Mouse (Mus musculus): ENCODE measurements around the gene Bglap3. TPM values are rescaled to one million over a fixed set of nuclear protein-coding genes. Genes with fewer than 3 reads are reported as not detected.

Bglap3 gene
- polyA plus RNA-seq, 1 experiment from 2014 or later: not detected

- 93% methylated on average over 9 of the region's 9 CpGs for WGBS
Measured at GRCm38 (mm10) chr3:88352907-88353306, 19.6 kb downstream of the Bglap3 start.

GRCm38 (mm10) chr3:88350732-88351131 is 21.8 kb downstream of the Bglap3 start:
- ATAC-seq: no peak
- Histone ChIP-seq H3K4me2 (no peak overlapping the region), H3K36me3 (ENCODE audit: poor library complexity, severe bottlenecking) (peaks cover 100% of the 10 kb centered on the region), H3K27me3 (no peaks in the 10 kb centered on the region), H3K9me3 (replicated peaks) (no peaks in the 10 kb centered on the region), H3K4me1 (no peaks in the 10 kb centered on the region), H3K9ac (no peak overlapping the region), H3K4me3 (no peak overlapping the region), H3K27ac (no peak overlapping the region)
- WGBS: 96% methylated on average over 13 of the region's 13 CpGs

More at GRCm38 (mm10) chr3:88352907-88353306, 19.6 kb downstream of the Bglap3 start:
- no peak for ATAC-seq
- Histone ChIP-seq H3K36me3 (ENCODE audit: poor library complexity, severe bottlenecking) (peaks cover 100% of the 10 kb centered on the region), H3K4me1 (no peaks in the 10 kb centered on the region), H3K4me3 (no peak overlapping the region), H3K27me3 (no peaks in the 10 kb centered on the region), H3K4me2 (no peak overlapping the region), H3K9me3 (replicated peaks) (no peaks in the 10 kb centered on the region), H3K9ac (no peak overlapping the region), H3K27ac (no peak overlapping the region)

GRCm38 (mm10) chr3:88339006-88339405 is 33.5 kb downstream of the Bglap3 start:
- H3K9ac ChIP-seq: no peak overlapping the region
- 78% methylated on average over 3 of the region's 3 CpGs for WGBS
- no peak overlapping the region for H3K4me2 ChIP-seq

GRCm38 (mm10) chr3:88338316-88338715 is 34.2 kb downstream of the Bglap3 start:
- H3K9me3 ChIP-seq (replicated peaks): no peaks in the 10 kb centered on the region
- H3K4me1 ChIP-seq: peaks cover 31% of the 10 kb centered on the region
- ATAC-seq: no peak
- 97% methylated on average over 7 of the region's 7 CpGs for WGBS
- H3K36me3 ChIP-seq (ENCODE audit: poor library complexity, severe bottlenecking): peaks cover 22% of the 10 kb centered on the region
- H3K9ac ChIP-seq: no peak overlapping the region
- H3K27ac ChIP-seq: no peak overlapping the region
- H3K4me2 ChIP-seq: no peak overlapping the region
- H3K4me3 ChIP-seq: no peak overlapping the region
- H3K27me3 ChIP-seq: no peaks in the 10 kb centered on the region

More at GRCm38 (mm10) chr3:88339006-88339405, 33.5 kb downstream of the Bglap3 start:
- H3K36me3 ChIP-seq (ENCODE audit: poor library complexity, severe bottlenecking): peaks cover 29% of the 10 kb centered on the region
- H3K9me3 ChIP-seq (replicated peaks): no peaks in the 10 kb centered on the region
- no peak overlapping the region for H3K27ac ChIP-seq
- peaks cover 31% of the 10 kb centered on the region for H3K4me1 ChIP-seq
- no peak overlapping the region for H3K4me3 ChIP-seq
- H3K27me3 ChIP-seq: no peaks in the 10 kb centered on the region
- no peak for ATAC-seq

GRCm38 (mm10) chr3:88337367-88338020 is 35.0 kb downstream of the Bglap3 start:
- WGBS: 84% methylated on average over 11 of the region's 11 CpGs
- Histone ChIP-seq H3K27me3 (no peaks in the 10 kb centered on the region), H3K27ac (no peak overlapping the region; the same call in 1 of the 2 replicates), H3K36me3 (ENCODE audit: poor library complexity, severe bottlenecking) (peaks cover 14% of the 10 kb centered on the region), H3K9ac (peak overlapping the region; percentile 45), H3K4me1 (peaks cover 31% of the 10 kb centered on the region), H3K4me2 (peak overlapping the region; percentile 76), H3K9me3 (replicated peaks) (no peaks in the 10 kb centered on the region), H3K4me3 (peak overlapping the region; percentile 85; the same call in 1 of the 2 replicates)
- no peak for ATAC-seq

GRCm38 (mm10) chr3:88336058-88337013 is 36.2 kb downstream of the Bglap3 start, which contains the start of the genes Tmem79 and Smg5:
TSS of gene Tmem79 (minus strand) at chr3:88336148.
TSS of gene Smg5 (plus strand) at chr3:88336260.
- Histone ChIP-seq H3K27ac (peak within 1 kb of the TSS; percentile 94), H3K4me2 (peak within 1 kb of the TSS; percentile 76), H3K9me3 (replicated peaks) (no peaks in the 10 kb centered on the region), H3K4me3 (peak within 1 kb of the TSS; percentile 85), H3K36me3 (ENCODE audit: poor library complexity, severe bottlenecking) (0 out of 2 replicates have a peak, but pooled peaks cover 3% of the 10 kb centered on the region), H3K9ac (peak within 1 kb of the TSS; percentile 93), H3K27me3 (no peaks in the 10 kb centered on the region), H3K4me1 (peaks cover 31% of the 10 kb centered on the region)
- 4% methylated on average over 48 of the region's 66 CpGs for WGBS
- peak; percentile 97 for ATAC-seq

GRCm38 (mm10) chr3:88335436-88336053 is 37.0 kb downstream of the Bglap3 start:
- Histone ChIP-seq H3K36me3 (ENCODE audit: poor library complexity, severe bottlenecking) (0 out of 2 replicates have a peak, but pooled peaks cover under 1% of the 10 kb centered on the region), H3K27ac (peak overlapping the region; percentile 94), H3K9ac (peak overlapping the region; percentile 93), H3K9me3 (replicated peaks) (no peaks in the 10 kb centered on the region), H3K4me3 (peak overlapping the region; percentile 85), H3K4me2 (peak overlapping the region; percentile 76), H3K4me1 (peaks cover 31% of the 10 kb centered on the region), H3K27me3 (no peaks in the 10 kb centered on the region)
- peak; percentile 68 for ATAC-seq
- 2% methylated on average over 27 of the region's 27 CpGs for WGBS

- peak overlapping the region; percentile 76 for H3K4me2 ChIP-seq
- H3K9me3 ChIP-seq (replicated peaks): no peaks in the 10 kb centered on the region
- H3K27ac ChIP-seq: no peak overlapping the region
- H3K27me3 ChIP-seq: no peaks in the 10 kb centered on the region
- peaks cover 31% of the 10 kb centered on the region for H3K4me1 ChIP-seq
- H3K9ac ChIP-seq: peak overlapping the region; percentile 93
- 39% methylated on average over 3 of the region's 3 CpGs for WGBS
- H3K36me3 ChIP-seq (ENCODE audit: poor library complexity, severe bottlenecking): no peaks in the 10 kb centered on the region
- peak overlapping the region; percentile 85 for H3K4me3 ChIP-seq
- ATAC-seq: no peak
Measured at GRCm38 (mm10) chr3:88334902-88335435, 37.6 kb downstream of the Bglap3 start.

GRCm38 (mm10) chr3:88334029-88334658 is 38.4 kb downstream of the Bglap3 start:
- Histone ChIP-seq H3K4me3 (no peak overlapping the region), H3K4me2 (no peak overlapping the region), H3K9me3 (replicated peaks) (no peaks in the 10 kb centered on the region), H3K27me3 (no peaks in the 10 kb centered on the region), H3K4me1 (peaks cover 31% of the 10 kb centered on the region), H3K27ac (no peak overlapping the region), H3K9ac (peak overlapping the region; percentile 9; the same call in 1 of the 2 replicates), H3K36me3 (ENCODE audit: poor library complexity, severe bottlenecking) (peaks cover 7% of the 10 kb centered on the region)
- WGBS: 66% methylated on average over 12 of the region's 12 CpGs
- ATAC-seq: no peak

- WGBS: 26% methylated on average over 2 of the region's 2 CpGs
Measured at GRCm38 (mm10) chr3:88331282-88331681, 41.3 kb downstream of the Bglap3 start.

GRCm38 (mm10) chr3:88328956-88329355 is 43.6 kb downstream of the Bglap3 start:
- WGBS: 81% methylated on average over 5 of the region's 5 CpGs
- H3K9ac ChIP-seq: no peak overlapping the region
- H3K27me3 ChIP-seq: no peaks in the 10 kb centered on the region
- no peak for ATAC-seq
- H3K4me1 ChIP-seq: peaks cover 11% of the 10 kb centered on the region
- no peaks in the 10 kb centered on the region for H3K9me3 ChIP-seq (replicated peaks)
- no peak overlapping the region for H3K27ac ChIP-seq
- H3K4me3 ChIP-seq: no peak overlapping the region
- H3K36me3 ChIP-seq (ENCODE audit: poor library complexity, severe bottlenecking): peaks cover 22% of the 10 kb centered on the region
- no peak overlapping the region for H3K4me2 ChIP-seq

More at GRCm38 (mm10) chr3:88331282-88331681, 41.3 kb downstream of the Bglap3 start:
- Histone ChIP-seq H3K9ac (no peak overlapping the region), H3K36me3 (ENCODE audit: poor library complexity, severe bottlenecking) (peaks cover 22% of the 10 kb centered on the region), H3K4me2 (no peak overlapping the region), H3K27me3 (no peaks in the 10 kb centered on the region), H3K4me1 (peaks cover 16% of the 10 kb centered on the region), H3K27ac (no peak overlapping the region), H3K4me3 (no peak overlapping the region), H3K9me3 (replicated peaks) (no peaks in the 10 kb centered on the region)
- no peak for ATAC-seq

Measured in forebrain, embryonic 13.5 days (tissue).